Comparison of ENCODE assay signal across 8 mouse cellular contexts in genomic region chr4:133432560-133433171, GRCm38 (mm10). TPM values are rescaled to one million over a fixed set of nuclear protein-coding genes. Genes with fewer than 3 reads are reported as not detected.
DNase-seq lines count a peak whose midpoint lies in the region; ATAC-seq lines count a peak whose summit lies in the region.

No protein-coding gene starts in this region.

- H3K4me3 ChIP-seq in heart, embryonic 10.5 days = peak overlapping the region; percentile 19; the same call in 1 of the 2 replicates
- H3K4me3 ChIP-seq in forebrain, embryonic 12.5 days (replicated peaks) = 0 out of 2 replicates have a peak overlapping the region, but pooled peaks have one; percentile 8

- no peak overlapping the region for H3K9ac ChIP-seq in forebrain, embryonic 12.5 days

- no peaks in the 10 kb centered on the region for H3K36me3 ChIP-seq in heart, embryonic 10.5 days
- H3K36me3 ChIP-seq in forebrain, embryonic 12.5 days (replicated peaks) = no peaks in the 10 kb centered on the region

- no peak overlapping the region for H3K27ac ChIP-seq in heart, embryonic 10.5 days
- peak overlapping the region; percentile 80 for H3K27ac ChIP-seq in forebrain, embryonic 12.5 days

- peak overlapping the region; percentile 32 for H3K4me2 ChIP-seq in forebrain, embryonic 12.5 days

- H3K4me1 ChIP-seq in heart, embryonic 10.5 days = peaks cover 9% of the 10 kb centered on the region
- peaks cover 14% of the 10 kb centered on the region for H3K4me1 ChIP-seq in forebrain, embryonic 12.5 days

- WGBS in heart, embryonic 10.5 days = 15% methylated on average over 17 of the region's 17 CpGs
- WGBS in forebrain, embryonic 12.5 days = 27% methylated on average over 17 of the region's 17 CpGs

- no peak for DNase-seq in heart, embryonic 10.5 days (ENCODE audit: low spot score)
- DNase-seq in heart, postnatal 25 days (ENCODE audit: low spot score) = no peak
- DNase-seq in R1 (ENCODE audit: low read depth, low spot score) = peak; percentile 92
- peak; percentile 62 to 65 for DNase-seq in left cerebral cortex, postnatal 25 days (ENCODE audit: low spot score in 2 of 2)
- peak; percentile 52 for DNase-seq in retina, postnatal 7 days (ENCODE audit: low read depth, low spot score)
- DNase-seq in urinary bladder, postnatal 14 days (ENCODE audit: low spot score) = no peak
- DNase-seq in frontal cortex, postnatal 10 days (ENCODE audit: low spot score in 2 of 2) = no peak

- no peaks in the 10 kb centered on the region for H3K9me3 ChIP-seq in heart, embryonic 10.5 days
- H3K9me3 ChIP-seq in forebrain, embryonic 12.5 days = no peaks in the 10 kb centered on the region

- intact Hi-C loops in heart, postnatal 25 days (cut with DNase I) = no loop called here
- intact Hi-C loops in left cerebral cortex, postnatal 25 days (cut with DNase I) = no loop called here

- ATAC-seq in forebrain, embryonic 12.5 days (ENCODE audit: low FRiP score) = peak; percentile 64; the same call in 1 of the 2 replicates

- peaks cover 4% of the 10 kb centered on the region; the same call in 1 of the 2 replicates for H3K27me3 ChIP-seq in heart, embryonic 10.5 days (ENCODE audit: insufficient read depth, poor library complexity, severe bottlenecking)
- no peaks in the 10 kb centered on the region for H3K27me3 ChIP-seq in forebrain, embryonic 12.5 days

RNA-seq across cellular contexts. Expression of gene Tent5b, which starts 47.3 kb away (rescaled TPM):
- 0.90 and 1.5 TPM in 2 replicates for polyA plus RNA-seq in heart, embryonic 10.5 days (2016; fragmentation: Nextera tagmentation; extraction: Ambion mirVana)
- total RNA-seq in heart, postnatal 25 days (2021) = 1 to 10 TPM; 2.5 to 4.0 TPM
- 0.24 and 0.50 TPM in 2 replicates for polyA plus RNA-seq in forebrain, embryonic 12.5 days (2016; fragmentation: Nextera tagmentation; extraction: Ambion mirVana)
- total RNA-seq in left cerebral cortex, postnatal 25 days (2021) = under 1 TPM in 1 of 2 experiments, not detected in 1; 0.21 TPM

Comparison
In these comparisons a context has a peak if more than half of its experiments do, and no peak if none do; other contexts are left out.
1. DNase-seq: peak in R1 (single experiment), left cerebral cortex, postnatal 25 days (2 of 2) and retina, postnatal 7 days (single experiment); none in heart, embryonic 10.5 days (single experiment), heart, postnatal 25 days (single experiment), urinary bladder, postnatal 14 days (single experiment) and frontal cortex, postnatal 10 days (0 of 2).